Mouse (Mus musculus) v-Abl transformed pro-B cells (cell line): ENCODE results near the gene Kcnc4.

Source experiments
- in situ Hi-C, 2 experiments: fragments of 400-800 bp; cut with MboI; formaldehyde crosslinking; loops; one replicate each; pipeline ENCODE4 v1.15.1; 2025; ENCODE audit not compliant: unreplicated experiment in 2 of 2

The Kcnc4 gene

DNA sequence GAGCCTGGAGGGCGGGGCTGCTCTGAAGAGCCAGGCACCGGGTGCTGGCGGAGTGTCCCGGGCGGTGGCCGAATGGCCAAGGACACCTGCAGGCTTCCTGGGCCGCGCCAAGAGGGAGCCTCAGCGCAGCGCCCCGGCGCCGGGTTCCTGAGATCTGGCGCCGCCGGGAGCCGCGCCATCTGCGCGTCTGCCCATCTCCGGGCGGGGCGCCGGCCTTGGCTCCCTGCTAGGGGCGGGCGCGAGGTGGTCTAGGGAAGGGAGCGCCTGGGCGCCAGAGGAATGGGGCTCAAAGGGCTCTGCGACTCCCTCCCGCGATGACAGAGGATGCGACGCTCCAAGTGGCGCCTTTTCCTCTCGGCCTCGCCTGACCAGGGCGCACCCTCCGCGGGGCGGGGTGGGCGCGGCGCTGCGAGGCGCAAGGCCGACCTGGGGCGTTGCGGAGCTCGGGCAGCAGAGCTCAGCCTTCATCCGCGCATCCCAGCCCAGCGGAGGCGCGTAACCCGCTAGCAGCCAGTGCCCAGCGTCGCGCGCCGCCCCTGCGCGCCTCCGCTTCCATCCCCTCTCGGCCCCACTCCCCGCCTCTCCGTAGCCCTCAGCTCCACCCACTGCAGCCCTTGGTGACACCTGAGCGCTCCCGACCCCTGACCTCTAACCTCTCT, 550 bp upstream of the Kcnc4 start:
- in situ Hi-C loops: loop anchor here (5.0 to 25.0 kb wide), 9 partner anchors 103 to 1798 kb away; partner anchors contain the start of genes A630076J17Rik (in 2 of the 2) and Prok1 (in 2 of the 2)

DNA sequence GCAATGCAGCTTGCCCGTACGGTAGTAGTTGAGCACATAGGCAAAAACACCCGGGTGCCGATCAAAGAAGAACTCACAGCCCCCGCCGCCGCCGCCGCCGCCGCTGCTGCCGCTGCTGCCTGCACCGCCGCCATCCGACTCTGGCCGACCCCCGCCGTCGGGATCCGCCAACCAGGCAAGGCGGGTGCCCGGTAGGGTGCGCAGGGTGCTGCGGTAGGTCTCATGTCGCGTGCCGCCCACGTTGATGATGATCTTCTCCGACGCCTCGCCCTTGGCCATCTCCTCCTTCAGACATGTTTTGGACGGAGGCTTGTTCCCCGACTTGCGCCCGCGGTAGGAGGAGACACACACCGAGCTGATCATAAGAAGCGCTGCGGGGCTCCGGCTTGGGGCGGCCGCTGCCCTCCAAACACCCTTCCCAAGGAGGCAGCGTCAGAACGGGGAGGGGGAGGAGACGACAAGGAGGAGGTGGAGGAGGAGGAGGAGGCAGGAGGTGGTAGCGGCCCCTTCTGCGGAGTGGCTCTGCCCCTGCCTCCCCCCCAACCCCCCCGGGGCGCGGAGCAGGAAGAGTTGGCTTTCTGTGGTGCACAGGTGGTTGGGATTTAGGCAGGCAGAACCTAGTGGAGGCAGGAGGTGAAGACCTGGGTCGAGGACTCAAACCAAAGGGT, 690 bp downstream of the Kcnc4 start:
- in situ Hi-C loops: loop anchor here (25.0 kb wide), 1 partner anchor 1796 kb away; no protein-coding TSS in a partner anchor

- in situ Hi-C loops: loop anchor here (25.0 kb wide), 1 partner anchor 1796 kb away; no protein-coding TSS in a partner anchor
These were observed 1.2 kb downstream of the Kcnc4 start for GRCm38 (mm10) chr3:107458104-107458503.

DNA sequence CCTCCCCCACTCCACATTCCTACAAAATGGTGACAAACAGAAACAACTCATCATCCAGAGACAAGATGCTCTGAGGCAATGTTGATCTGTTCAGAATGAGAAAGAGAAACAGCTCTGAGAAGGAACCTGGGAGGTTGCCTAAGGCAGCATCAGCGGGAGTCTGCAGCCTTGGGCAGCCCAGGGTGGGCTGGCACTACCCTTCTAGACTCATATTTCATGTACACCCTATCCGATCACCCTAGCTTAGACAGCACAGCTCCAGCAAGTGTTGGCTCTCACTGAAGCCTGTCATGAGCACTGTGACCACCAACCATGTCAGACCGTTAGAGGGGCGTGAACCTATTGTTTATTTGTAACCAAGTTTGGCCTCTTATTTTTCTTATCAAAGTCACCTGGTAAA, 5.1 kb downstream of the Kcnc4 start:
- in situ Hi-C loops: loop anchor here (25.0 kb wide), 1 partner anchor 1792 kb away; no protein-coding TSS in a partner anchor

GRCm38 (mm10) chr3:107446822-107447221, 12.5 kb downstream of the Kcnc4 start:
- in situ Hi-C loops: no loop called here

DNA sequence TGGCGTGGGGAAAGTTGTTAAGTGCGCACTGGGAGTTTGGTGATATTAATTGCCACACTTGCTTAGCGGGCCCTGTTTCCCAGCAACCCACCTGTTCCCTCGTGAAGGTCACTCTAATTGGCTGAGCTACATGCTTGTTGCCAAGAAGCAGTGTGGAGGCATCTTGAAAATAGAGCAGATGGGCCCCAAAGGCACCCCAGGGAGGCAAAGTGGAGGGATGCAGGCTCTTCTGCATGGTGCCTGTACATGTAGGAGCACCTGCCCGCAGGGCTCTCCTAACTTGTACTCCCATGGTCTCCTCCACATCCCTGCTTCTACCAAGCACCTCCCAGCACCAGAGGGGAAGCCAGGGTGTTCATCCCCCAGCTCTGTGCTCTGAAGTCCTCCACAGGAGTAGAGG, 15.5 kb downstream of the Kcnc4 start:
- in situ Hi-C loops: no loop called here

- in situ Hi-C loops: no loop called here
These were observed 17.2 kb downstream of the Kcnc4 start for GRCm38 (mm10) chr3:107442191-107442590.

GRCm38 (mm10) chr3:107441306-107441705, 18.0 kb downstream of the Kcnc4 start:
- in situ Hi-C loops: no loop called here

DNA sequence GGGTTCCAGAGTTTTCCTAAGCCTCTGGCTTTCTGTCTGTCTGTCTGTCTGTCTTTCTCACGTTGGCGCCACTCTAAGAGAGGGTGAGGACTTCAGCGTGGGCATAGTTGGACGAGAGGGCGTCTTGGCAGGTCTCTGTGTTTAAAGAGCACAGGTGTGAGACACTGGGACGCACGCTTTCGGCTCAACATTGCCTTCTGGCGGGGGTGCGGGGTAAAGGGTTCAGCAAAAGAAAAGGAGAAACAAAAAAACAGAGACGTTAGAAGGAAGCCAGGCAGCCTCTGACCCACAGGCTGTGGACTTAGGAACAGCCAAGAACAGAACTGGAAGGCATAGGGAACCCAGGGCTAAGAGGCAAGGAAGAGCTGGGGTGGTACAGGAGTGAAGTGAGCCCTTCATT, 20.1 kb downstream of the Kcnc4 start:
- in situ Hi-C loops: no loop called here

DNA sequence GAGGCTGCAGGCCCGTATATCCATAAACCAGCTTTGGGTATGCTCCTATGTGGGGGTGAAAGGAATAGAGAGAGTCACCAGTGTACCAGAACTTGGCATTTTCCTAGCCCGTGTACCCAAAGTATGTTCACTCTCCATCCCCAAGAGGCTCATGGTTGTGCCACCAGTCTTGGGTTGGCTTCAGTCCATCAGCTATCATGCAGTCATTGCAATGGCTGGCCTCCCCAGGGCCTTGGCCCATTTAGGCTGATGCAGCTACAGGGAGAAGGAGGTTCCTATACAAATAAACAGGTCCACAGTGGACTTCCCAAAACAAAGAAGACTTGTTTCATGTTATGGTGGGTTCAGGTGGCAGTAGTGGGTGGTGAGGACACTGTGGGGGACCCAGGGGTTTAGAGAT, 21.7 kb downstream of the Kcnc4 start:
- in situ Hi-C loops: no loop called here

DNA sequence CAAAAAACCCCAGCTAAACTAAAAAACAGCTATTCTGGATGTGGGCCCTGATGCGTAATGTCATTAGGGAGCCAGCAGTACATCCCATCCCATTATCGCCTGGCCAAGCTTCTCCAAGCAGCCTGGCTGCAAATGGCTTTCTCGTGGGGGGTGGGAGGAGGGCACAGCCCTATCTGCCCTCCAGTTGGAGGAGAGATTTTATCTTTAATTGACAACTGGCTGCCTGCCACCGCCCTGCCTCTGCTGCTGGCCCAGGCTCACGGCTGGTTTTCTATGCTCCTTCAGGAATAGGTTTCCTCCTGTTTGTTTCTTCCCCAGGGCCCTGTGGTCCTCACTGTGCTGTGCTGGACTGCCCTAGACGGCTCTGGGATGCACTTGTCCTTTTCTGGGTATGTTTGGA, 22.9 kb downstream of the Kcnc4 start:
- in situ Hi-C loops: no loop called here

DNA sequence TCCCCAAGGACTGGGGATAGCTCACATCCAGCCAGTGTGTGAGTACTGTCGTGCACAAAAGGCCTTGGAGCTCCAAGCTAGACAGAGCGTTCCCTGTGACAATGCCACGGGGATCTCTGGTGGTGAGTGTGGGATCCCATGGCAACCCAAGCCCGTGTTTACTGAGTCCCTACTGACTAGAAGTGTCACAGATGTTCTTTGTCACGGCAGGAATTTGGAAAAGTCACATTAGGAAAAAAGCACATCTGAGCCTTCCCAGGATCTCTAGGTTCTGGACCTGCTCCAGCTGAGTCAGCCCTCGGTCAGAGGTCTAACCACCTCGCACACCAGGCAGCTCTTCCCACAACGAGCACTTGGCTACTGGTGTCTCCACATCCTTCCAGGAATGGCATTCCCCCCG, 25.7 kb downstream of the Kcnc4 start:
- in situ Hi-C loops: no loop called here

- in situ Hi-C loops: no loop called here
These were observed 28.1 kb downstream of the Kcnc4 start for GRCm38 (mm10) chr3:107431268-107431667.

- in situ Hi-C loops: no loop called here
These were observed 34.9 kb downstream of the Kcnc4 start for GRCm38 (mm10) chr3:107424258-107425041.

- in situ Hi-C loops: no loop called here
These were observed 39.2 kb downstream of the Kcnc4 start for GRCm38 (mm10) chr3:107420156-107420555.

GRCm38 (mm10) chr3:107417287-107417644, 42.1 kb downstream of the Kcnc4 start:
- in situ Hi-C loops: no loop called here

GRCm38 (mm10) chr3:107416541-107417286, 42.6 kb downstream of the Kcnc4 start:
- in situ Hi-C loops: no loop called here

- in situ Hi-C loops: no loop called here
These were observed 46.3 kb downstream of the Kcnc4 start for GRCm38 (mm10) chr3:107413093-107413492.

GRCm38 (mm10) chr3:107412509-107412908, 46.8 kb downstream of the Kcnc4 start:
- in situ Hi-C loops: no loop called here

GRCm38 (mm10) chr3:107411669-107412068, 47.7 kb downstream of the Kcnc4 start:
- in situ Hi-C loops: no loop called here

GRCm38 (mm10) chr3:107401401-107401800, 58.0 kb downstream of the Kcnc4 start:
- in situ Hi-C loops: no loop called here
